Mouse (Mus musculus) c-Kit-negative CD71-positive TER-119-positive erythroid progenitor cells, embryonic 14.5 days (primary cell): ENCODE data around the gene Olfr765.
A peak's percentile ranks its signal among the peaks of the same experiment; 100 is the strongest.
"Not testable (repeated sequence)": the region's sequence is repeated elsewhere in the genome, so short reads cannot be mapped to it uniquely, and the experiment has no call there.

Experiments
- DNase-seq: peaks from one replicate; pipeline ENCODE4 v3.0.0-alpha.2; 2013; ENCODE audit warnings: low read depth, low spot score

The Olfr765 gene

GRCm38 (mm10) chr10:129049898-129050297 lies at the start of gene Olfr765:
Olfr765 (minus strand) TSS chr10:129049998.
- not testable (repeated sequence) for DNase-seq

- DNase-seq = no peak
These were observed 49.5 kb upstream of the Olfr765 start, which contains the start of gene Olfr768 for GRCm38 (mm10) chr10:129099275-129099674. Olfr768 (minus strand) TSS chr10:129099375.

GRCm38 (mm10) chr10:129082810-129083209 lies 33.0 kb upstream of the Olfr765 start, which contains the start of gene Olfr767:
Olfr767 (minus strand) TSS chr10:129082910.
- DNase-seq = not testable (repeated sequence)

DNA sequence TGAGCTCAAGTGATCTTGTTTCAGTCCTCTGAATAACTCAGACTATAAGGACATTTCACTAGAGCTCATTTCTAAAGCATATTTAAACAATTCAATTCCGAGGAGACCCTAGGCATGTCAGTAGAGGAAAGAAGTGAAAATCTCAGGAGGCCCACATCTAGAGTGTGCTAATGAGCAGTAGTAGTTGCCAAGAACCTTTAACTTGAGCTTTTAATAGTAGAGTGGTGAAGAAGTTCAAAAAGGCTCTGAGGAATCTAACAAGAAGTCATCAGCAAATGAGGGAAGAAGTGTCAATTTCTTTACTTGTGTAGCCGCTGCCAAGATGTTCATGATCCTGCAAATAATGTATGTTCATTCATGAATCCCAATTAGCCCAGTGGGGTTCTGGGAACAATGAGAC lies 19.1 kb upstream of the Olfr765 start, which contains the start of gene Olfr766-ps1:
Gene Olfr766-ps1 (minus strand): TSS at position 101 of the 400 bp plus-strand sequence.
- no peak for DNase-seq

GRCm38 (mm10) chr10:129039796-129040195 lies 10.0 kb downstream of the Olfr765 start, which contains the start of gene Olfr764-ps1:
Olfr764-ps1 (minus strand) TSS chr10:129039896.
- DNase-seq = no peak

DNA sequence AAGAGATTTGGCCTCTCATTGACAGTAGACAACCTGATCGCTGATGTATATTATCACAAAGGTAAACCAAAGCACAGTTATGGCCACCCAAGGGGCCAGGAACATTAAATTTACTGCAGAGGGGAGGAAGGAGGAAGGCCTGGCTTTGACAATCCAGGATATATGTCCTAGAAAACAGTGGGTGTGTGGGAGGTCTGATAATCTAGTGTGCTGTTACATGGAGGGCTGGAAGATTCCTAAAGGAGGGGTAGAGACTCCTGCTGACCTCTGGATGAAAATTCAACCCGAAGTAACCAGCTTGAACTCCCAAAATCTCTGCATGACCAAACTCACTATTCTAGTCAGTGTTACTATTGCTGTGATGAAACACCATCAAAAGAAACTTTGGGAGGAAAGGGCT lies 21.5 kb downstream of the Olfr765 start:
- DNase-seq = no peak

DNA sequence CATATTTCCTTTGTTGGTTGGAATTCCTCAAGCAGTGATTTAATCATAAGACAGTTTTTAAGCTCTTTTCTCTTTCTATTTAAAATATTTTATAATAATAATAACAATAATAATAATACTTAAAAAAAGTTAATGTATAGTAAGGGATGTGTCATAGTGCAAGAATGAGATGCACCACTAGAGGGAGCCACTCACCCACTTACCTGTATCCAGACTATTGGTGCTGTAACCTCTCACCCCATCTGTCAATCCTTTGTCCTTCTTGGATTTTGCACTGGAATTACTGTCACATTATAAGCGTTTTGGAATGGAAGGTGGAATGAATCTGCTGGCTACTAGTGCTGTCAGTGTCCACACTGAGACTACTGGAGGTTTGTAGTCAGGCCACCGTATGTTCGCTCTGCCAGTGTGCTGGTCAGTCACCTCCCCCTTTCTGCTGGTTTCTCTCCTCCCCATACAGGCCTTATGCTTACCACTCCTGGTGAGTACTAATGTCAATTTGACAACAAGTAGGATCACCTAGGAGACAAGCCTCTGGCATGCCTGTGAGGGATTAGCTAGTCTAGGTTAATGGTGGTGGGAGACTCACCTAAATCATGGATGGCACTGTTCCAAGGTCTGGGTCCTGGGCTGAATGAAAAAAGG lies 23.7 kb downstream of the Olfr765 start:
- DNase-seq = peak; percentile 29

DNA sequence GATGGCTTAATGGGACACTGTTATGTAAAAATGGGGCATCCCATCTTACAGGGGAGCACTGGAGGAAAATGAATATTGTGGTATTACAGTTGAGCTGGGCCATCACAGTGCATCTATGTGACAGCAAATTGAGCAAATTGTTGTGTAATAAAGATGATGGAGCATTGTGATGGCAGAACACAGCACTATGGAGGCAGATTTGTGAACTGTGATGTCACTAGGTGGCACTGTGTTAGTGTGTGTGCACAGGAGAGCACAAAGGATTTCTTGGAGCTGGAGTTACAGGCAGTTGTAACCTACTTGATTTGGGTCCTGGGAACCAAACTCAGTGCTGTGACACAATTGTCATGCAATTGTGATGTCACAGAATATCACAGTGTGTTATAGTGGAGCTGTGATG lies 26.5 kb downstream of the Olfr765 start:
- no peak for DNase-seq

DNA sequence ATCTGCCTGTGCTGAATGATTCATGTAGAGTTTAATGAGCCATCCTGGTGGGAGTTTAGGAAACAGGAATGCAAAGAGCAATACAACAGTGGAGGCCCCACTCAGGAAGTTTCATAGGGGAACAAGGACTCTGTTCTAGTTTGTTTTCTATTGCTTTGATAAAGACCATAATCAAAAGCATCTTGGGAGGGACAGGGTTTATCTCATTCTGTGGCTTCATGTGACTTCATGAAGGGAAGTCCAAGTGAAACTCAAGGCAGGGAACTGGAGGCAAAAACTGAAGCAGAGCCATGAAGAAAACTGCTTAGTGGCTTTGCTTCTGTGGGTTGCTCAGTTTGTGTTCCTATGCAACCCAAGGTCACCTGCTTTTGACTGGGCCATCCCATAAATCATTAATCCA lies 35.3 kb downstream of the Olfr765 start:
- DNase-seq = no peak

DNA sequence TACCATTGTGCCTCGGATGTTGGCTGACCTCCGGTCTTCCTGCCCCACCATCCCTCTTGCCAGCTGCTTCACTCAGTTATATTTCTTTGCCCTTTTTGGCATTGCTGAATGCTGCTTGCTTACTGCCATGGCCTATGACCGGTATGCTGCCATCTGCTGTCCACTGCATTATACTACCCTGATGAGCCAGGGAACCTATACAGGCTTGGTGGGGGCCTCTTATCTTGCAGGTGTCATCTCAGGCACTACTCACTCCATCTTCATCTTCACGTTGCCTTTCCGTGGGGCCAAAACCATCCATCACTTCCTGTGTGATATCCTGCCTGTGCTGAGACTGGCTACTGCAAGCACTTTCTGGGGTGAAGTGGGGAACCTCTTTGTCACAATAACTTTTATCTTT lies 38.3 kb downstream of the Olfr765 start:
- DNase-seq = not testable (repeated sequence)

GRCm38 (mm10) chr10:129010288-129010841 lies 39.4 kb downstream of the Olfr765 start, which contains the start of gene Olfr763:
Olfr763 (plus strand) TSS chr10:129010791.
- no peak for DNase-seq

- DNase-seq = no peak
These were observed 45.5 kb downstream of the Olfr765 start for GRCm38 (mm10) chr10:129004032-129004920.

GRCm38 (mm10) chr10:128996523-128997040 lies 53.2 kb downstream of the Olfr765 start:
- no peak for DNase-seq

GRCm38 (mm10) chr10:128995796-128996195 lies 54.0 kb downstream of the Olfr765 start:
- no peak for DNase-seq
